Mouse (Mus musculus) layer of hippocampus, adult 18-20 months (tissue): Measurements from ENCODE around the gene Fbxo34. TPM values are rescaled to one million over a fixed set of nuclear protein-coding genes. Genes with fewer than 3 reads are reported as not detected.
"Not testable (repeated sequence)": the region's sequence is repeated elsewhere in the genome, so short reads cannot be mapped to it uniquely, and the experiment has no call there.

ENCODE experiments used
- DNase-seq, 2 experiments: peaks; one replicate each; pipeline ENCODE4 v3.0.0; 2022; ENCODE audit warnings: low spot score in 2 of 2
- total RNA-seq, 2 experiments: library from RNA; stranded (reverse); gene quantifications; 2 replicates each; pipeline ENCODE4 v1.2.3; 2021

The Fbxo34 gene
- total RNA-seq, 2 experiments from 2014 or later = 88.5 to 91.4 TPM

DNA sequence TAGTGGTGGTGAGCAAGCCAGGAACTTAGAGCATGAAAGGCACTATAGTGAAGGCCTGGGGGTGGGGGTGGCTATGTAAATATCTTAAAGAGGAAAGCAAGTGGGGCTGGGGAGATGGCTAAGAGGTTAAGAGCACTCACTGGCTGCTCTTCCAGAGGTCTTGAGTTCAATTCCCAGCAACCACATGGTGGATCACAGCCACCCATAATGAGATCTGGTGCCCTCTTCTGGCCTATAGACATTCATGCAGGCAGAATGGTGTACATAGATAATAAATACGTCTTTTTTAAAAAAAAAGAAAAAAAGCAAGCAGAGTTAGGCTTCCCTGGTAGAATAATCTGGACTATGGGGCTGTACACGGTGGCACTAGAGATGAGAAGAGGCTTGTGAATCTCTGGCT lies 103.2 kb downstream of the Fbxo34 start:
- DNase-seq = no peak

- no peak for DNase-seq
Measured at GRCm38 (mm10) chr14:47554236-47554635, 104.0 kb downstream of the Fbxo34 start.

DNA sequence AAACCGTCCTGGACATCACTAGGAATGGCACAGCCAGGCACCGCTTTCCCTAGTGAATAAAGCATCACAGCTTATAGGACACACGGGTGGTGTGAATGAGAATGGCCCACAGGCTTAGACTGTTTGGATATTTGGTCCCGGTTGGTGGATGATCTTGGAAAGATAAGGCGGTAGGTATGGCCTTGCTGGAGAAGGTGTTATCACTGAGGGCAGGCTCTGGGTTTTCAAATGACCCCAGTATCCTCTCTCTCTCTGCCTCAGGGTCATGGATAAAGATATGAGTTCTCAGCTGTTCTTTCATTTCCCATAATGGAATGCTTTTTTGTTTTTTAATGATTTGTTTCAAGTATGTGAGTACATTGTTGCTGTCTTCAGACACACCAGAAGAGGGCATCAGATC lies 105.0 kb downstream of the Fbxo34 start:
- DNase-seq = no peak

GRCm38 (mm10) chr14:47560714-47561113 lies 110.5 kb downstream of the Fbxo34 start:
- no peak for DNase-seq

DNA sequence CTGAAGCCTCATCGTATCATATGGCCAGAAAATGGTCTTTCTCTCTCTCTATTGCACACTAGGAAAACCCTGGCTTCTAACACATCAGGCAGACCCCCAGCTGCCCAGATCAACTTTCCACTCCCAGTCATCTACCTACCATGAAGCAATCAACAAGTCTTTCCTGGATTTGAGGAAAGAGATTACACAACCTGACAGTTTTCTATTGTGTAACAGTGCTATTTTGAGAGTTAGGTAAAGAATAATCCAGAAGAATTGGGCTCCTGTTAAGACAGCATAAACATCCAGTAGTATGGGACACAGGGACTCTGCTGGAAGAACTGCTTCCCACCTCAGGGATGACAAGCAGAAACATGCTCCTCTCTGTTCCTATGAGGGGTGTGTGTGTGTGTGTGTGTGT lies 112.3 kb downstream of the Fbxo34 start:
- DNase-seq = no peak

GRCm38 (mm10) chr14:47563106-47563505 lies 112.9 kb downstream of the Fbxo34 start:
- DNase-seq = no peak

GRCm38 (mm10) chr14:47567962-47568652 lies 117.9 kb downstream of the Fbxo34 start:
- peak; percentile 94 to 97 for DNase-seq

DNA sequence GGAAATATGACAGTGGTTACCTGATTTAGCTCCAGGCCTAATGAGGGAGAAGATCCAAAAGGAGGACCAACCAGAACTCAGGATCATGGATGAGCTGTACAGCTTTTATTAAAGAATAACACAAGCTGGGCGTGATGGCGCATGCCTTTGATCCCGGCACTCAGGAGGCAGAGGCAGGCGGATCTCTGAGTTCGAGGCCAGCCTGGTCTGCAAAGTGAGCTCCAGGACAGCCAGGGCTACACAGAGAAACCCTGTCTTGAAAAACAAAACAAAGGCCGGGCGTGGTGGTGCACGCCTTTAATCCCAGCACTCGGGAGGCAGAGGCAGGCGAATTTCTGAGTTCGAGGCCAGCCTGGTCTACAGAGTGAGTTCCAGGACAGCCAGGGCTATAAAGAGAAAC lies 120.3 kb downstream of the Fbxo34 start, which contains the start of gene Atg14:
Gene Atg14 (minus strand): TSS at position 101 of the 400 bp plus-strand sequence.
- not testable (repeated sequence) for DNase-seq

DNA sequence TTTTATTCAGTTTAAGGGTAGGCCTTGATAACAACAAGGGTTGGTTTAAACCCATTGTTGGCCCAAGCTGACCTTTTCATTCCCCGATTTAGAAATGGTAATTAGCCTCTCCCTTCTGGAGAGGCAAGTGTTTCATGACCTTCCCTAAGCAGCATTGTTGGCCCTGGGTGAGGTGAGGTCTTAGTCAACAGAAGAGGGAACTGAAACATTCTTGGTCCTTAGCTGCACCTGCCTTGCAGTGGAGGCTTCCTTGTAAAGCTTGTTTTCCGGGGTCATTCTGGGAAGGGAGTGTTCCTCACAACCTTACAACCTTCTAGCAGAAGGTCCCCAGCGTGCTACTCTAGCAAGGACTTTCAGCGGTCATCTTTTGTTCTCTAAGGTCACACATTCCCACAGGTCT lies 122.5 kb downstream of the Fbxo34 start:
- DNase-seq = no peak

DNA sequence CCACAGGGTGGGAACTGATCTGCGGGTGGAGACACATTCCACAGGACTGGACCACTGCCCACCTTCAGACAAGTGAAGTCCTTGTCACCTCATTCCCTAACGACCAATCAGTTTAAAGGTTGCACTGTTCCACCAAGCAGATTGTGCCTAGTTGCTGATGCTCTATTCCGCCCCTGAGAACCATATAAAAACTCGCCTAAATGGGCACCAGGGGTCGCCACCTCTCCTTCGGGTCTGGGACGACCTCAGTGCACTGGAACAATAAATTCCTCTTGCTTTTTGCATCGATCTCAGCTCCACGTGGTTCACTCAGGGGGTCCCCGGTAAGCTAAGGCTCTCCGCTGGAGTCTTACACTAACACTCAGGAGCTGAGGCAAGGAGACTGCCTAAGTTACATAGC lies 124.5 kb downstream of the Fbxo34 start:
- no peak for DNase-seq

GRCm38 (mm10) chr14:47576687-47577086 lies 126.5 kb downstream of the Fbxo34 start:
- no peak for DNase-seq

DNA sequence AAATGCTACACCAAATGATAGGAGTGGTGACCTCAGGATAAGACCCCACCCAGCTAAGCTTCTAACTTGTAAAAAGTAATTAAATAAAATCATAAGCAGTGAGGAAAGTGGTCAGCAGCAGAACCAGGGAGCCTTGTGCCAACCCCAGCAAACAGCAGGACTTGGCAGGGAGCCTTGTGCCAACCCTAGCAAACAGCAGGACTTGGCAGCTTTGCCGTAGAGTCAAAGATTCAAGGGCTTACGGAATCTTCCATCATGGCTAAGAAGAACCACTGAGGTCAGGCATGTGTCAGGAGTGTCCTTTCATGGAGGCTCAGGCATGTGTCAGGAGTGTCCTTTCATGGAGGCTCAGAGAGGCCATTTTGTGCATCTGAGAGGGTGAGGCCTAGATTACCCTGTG lies 127.9 kb downstream of the Fbxo34 start:
- peak in 1 of 2 experiments; percentile 11 for DNase-seq

DNA sequence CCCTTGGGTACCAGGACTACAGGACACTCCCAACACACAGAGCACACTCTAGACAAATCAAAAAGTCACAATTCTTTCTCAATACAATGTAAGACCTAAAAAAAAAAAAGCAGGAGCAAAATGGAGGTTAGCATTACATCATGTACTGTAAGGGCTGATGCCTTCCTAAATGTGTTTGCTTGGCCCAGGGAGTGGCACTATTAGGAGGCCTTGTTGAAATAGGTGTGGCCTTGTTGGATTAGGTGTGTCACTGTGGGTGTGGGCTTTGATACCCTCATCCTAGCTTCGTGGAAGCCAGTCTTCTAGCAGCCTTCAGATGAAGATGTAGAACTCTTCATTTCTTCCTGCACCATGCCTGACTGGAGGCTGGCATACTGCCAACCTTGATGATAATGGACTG lies 131.1 kb downstream of the Fbxo34 start:
- DNase-seq = no peak

Other genes with a start within 250 kb of the Fbxo34 start
- 1 to 10 TPM; 4.9 to 5.0 TPM for gene Wdhd1, start 173.6 kb upstream of the Fbxo34 start, total RNA-seq
- 10 to 100 TPM; 11.7 to 13.2 TPM for gene Socs4, start 173.5 kb upstream of the Fbxo34 start, total RNA-seq
- 10 to 100 TPM; 49.9 to 59.5 TPM for gene Mapk1ip1l, start 152.2 kb upstream of the Fbxo34 start, total RNA-seq
- 1 to 10 TPM in 1 of 2 experiments, not detected in 1; 1.1 TPM for gene Lgals3, start 82.7 kb upstream of the Fbxo34 start, total RNA-seq
- under 1 TPM in 1 of 2 experiments, not detected in 1; 0.25 TPM for gene Dlgap5, start 32.0 kb upstream of the Fbxo34 start, total RNA-seq
- gene Atg14, start 120.2 kb downstream of the Fbxo34 start, total RNA-seq = 10 to 100 TPM; 19.9 to 21.1 TPM
- gene Ktn1, start 198.0 kb downstream of the Fbxo34 start, total RNA-seq = 10 to 100 TPM; 77.6 to 81.7 TPM